9 mouse cellular contexts compared by ENCODE assay signal in genomic region chr16:4717866-4718265, GRCm38 (mm10). TPM values are rescaled to one million over a fixed set of nuclear protein-coding genes. Genes with fewer than 3 reads are reported as not detected.
DNase-seq lines count a peak whose midpoint lies in the region; ATAC-seq lines count a peak whose summit lies in the region.
"Had no signal": no experiment of that assay in that cellular context is flagged by ENCODE, and none has a peak within 500 bp of the region (broad histone marks: within the 10 kb centered on the region; RNA-seq: fewer than 3 reads in every experiment).

No protein-coding gene starts in this region.

- no peaks in the 10 kb centered on the region for H3K27me3 ChIP-seq in liver, embryonic 11.5 days (replicated peaks; ENCODE audit: control insufficient read depth, insufficient read depth, low read length)
- H3K27me3 ChIP-seq in forebrain, embryonic 10.5 days (ENCODE audit: poor library complexity, severe bottlenecking), result no peaks in the 10 kb centered on the region
- H3K27me3 ChIP-seq in limb, embryonic 11.5 days (ENCODE audit: control insufficient read depth, insufficient read depth, low read length), result no peaks in the 10 kb centered on the region
- H3K27me3 ChIP-seq in neural tube, embryonic 15.5 days (replicated peaks), result no peaks in the 10 kb centered on the region

- H3K4me2 ChIP-seq in liver, embryonic 11.5 days, result peak overlapping the region; percentile 63
- H3K4me2 ChIP-seq in limb, embryonic 11.5 days (ENCODE audit: low read depth, severe bottlenecking), result peak overlapping the region; percentile 52
- peak overlapping the region; percentile 89 for H3K4me2 ChIP-seq in neural tube, embryonic 15.5 days

- WGBS in liver, embryonic 11.5 days, result 65% methylated on average over 3 of the region's 3 CpGs
- WGBS in forebrain, embryonic 10.5 days, result 82% methylated on average over 3 of the region's 3 CpGs
- 75% methylated on average over 3 of the region's 3 CpGs for WGBS in limb, embryonic 11.5 days
- WGBS in neural tube, embryonic 15.5 days, result 35% methylated on average over 3 of the region's 3 CpGs

- H3K27ac ChIP-seq in liver, embryonic 11.5 days (ENCODE audit: low read depth, low read length), result no peak overlapping the region
- H3K27ac ChIP-seq in forebrain, embryonic 10.5 days, result peak overlapping the region; percentile 99
- no peak overlapping the region for H3K27ac ChIP-seq in limb, embryonic 11.5 days (replicated peaks; ENCODE audit: low read depth, low read length)
- no peak overlapping the region for H3K27ac ChIP-seq in neural tube, embryonic 15.5 days (replicated peaks)

- H3K9me3 ChIP-seq in liver, embryonic 11.5 days (ENCODE audit: control insufficient read depth, low read length), result no peaks in the 10 kb centered on the region
- no peaks in the 10 kb centered on the region for H3K9me3 ChIP-seq in forebrain, embryonic 10.5 days
- H3K9me3 ChIP-seq in limb, embryonic 11.5 days (ENCODE audit: control insufficient read depth, low read length), result no peaks in the 10 kb centered on the region
- H3K9me3 ChIP-seq in neural tube, embryonic 15.5 days (replicated peaks), result no peaks in the 10 kb centered on the region

- peaks cover 6% of the 10 kb centered on the region; the same call in 1 of the 2 replicates for H3K4me1 ChIP-seq in liver, embryonic 11.5 days (replicated peaks; ENCODE audit: control insufficient read depth, insufficient read depth, low read length)
- H3K4me1 ChIP-seq in forebrain, embryonic 10.5 days, result peaks cover 19% of the 10 kb centered on the region
- peaks cover 4% of the 10 kb centered on the region; the same call in 1 of the 2 replicates for H3K4me1 ChIP-seq in limb, embryonic 11.5 days (ENCODE audit: control insufficient read depth, insufficient read depth, low read length)
- H3K4me1 ChIP-seq in neural tube, embryonic 15.5 days, result peaks cover 14% of the 10 kb centered on the region

- H3K4me3 ChIP-seq in liver, embryonic 11.5 days (ENCODE audit: low read depth, low read length), result peak overlapping the region; percentile 76
- peak overlapping the region; percentile 69 for H3K4me3 ChIP-seq in forebrain, embryonic 10.5 days
- H3K4me3 ChIP-seq in limb, embryonic 11.5 days (ENCODE audit: low read depth, low read length), result peak overlapping the region; percentile 64
- H3K4me3 ChIP-seq in neural tube, embryonic 15.5 days (replicated peaks), result peak overlapping the region; percentile 68

- peaks cover 15% of the 10 kb centered on the region for H3K36me3 ChIP-seq in liver, embryonic 11.5 days (ENCODE audit: control insufficient read depth, insufficient read depth, low read length)
- H3K36me3 ChIP-seq in forebrain, embryonic 10.5 days (replicated peaks), result peaks cover 41% of the 10 kb centered on the region
- peaks cover 10% of the 10 kb centered on the region for H3K36me3 ChIP-seq in limb, embryonic 11.5 days (ENCODE audit: control insufficient read depth, insufficient read depth, low read length)
- H3K36me3 ChIP-seq in neural tube, embryonic 15.5 days, result peaks cover 28% of the 10 kb centered on the region

- no peak for ATAC-seq in liver, embryonic 11.5 days (replicated peaks; ENCODE audit: low FRiP score)
- ATAC-seq in limb, embryonic 11.5 days (ENCODE audit: insufficient number of reproducible peaks, low FRiP score, low TSS enrichment, low read depth), result no peak
- ATAC-seq in neural tube, embryonic 15.5 days (ENCODE audit: low FRiP score), result no peak

- DNase-seq in liver, embryonic 11.5 days (ENCODE audit: low spot score), result no peak
- DNase-seq in liver, result no peak
- no peak for DNase-seq in forebrain, embryonic 10.5 days (ENCODE audit: extremely low spot score, low spot score)
- DNase-seq in limb, embryonic 11.5 days (ENCODE audit: low spot score), result no peak
- DNase-seq in ovary, adult 18-20 months (ENCODE audit: low spot score), result no peak
- DNase-seq in thymus, postnatal 0 days (ENCODE audit: low spot score), result no peak
- no peak for DNase-seq in kidney, postnatal 25 days
- DNase-seq: lung, postnatal 14 days had no signal

- peak overlapping the region; percentile 86; the same call in 1 of the 2 replicates for H3K9ac ChIP-seq in liver, embryonic 11.5 days (ENCODE audit: low read depth, low read length)
- peak overlapping the region; percentile 27; the same call in 1 of the 2 replicates for H3K9ac ChIP-seq in limb, embryonic 11.5 days (ENCODE audit: low read length)
- H3K9ac ChIP-seq in neural tube, embryonic 15.5 days (replicated peaks), result no peak overlapping the region

RNA-seq across cellular contexts. Expression of gene Nmral1, which starts 1.3 kb away (rescaled TPM):
- 85.6 and 92.2 TPM in 2 replicates for polyA plus RNA-seq in liver, embryonic 11.5 days (2014; fragmentation: Nextera tagmentation; extraction: Ambion mirVana)
- 243 and 248 TPM in 2 replicates for polyA plus RNA-seq in forebrain, embryonic 10.5 days (2016; fragmentation: Nextera tagmentation; extraction: Ambion mirVana)
- polyA plus RNA-seq in limb, embryonic 11.5 days (2014; fragmentation: Nextera tagmentation; extraction: Ambion mirVana), result 249 and 258 TPM in 2 replicates
- polyA plus RNA-seq in neural tube, embryonic 15.5 days (2015; fragmentation: Nextera tagmentation; extraction: Ambion mirVana), result 50.8 and 51.4 TPM in 2 replicates
- polyA plus RNA-seq in thymus, postnatal 0 days (2015; fragmentation: Nextera tagmentation; extraction: Ambion mirVana), result 40.4 and 43.0 TPM in 2 replicates

RNA-seq across cellular contexts. Expression of gene Hmox2, which starts 8.3 kb away (rescaled TPM):
- 66.8 and 75.9 TPM in 2 replicates for polyA plus RNA-seq in liver, embryonic 11.5 days (2014; fragmentation: Nextera tagmentation; extraction: Ambion mirVana)
- polyA plus RNA-seq in forebrain, embryonic 10.5 days (2016; fragmentation: Nextera tagmentation; extraction: Ambion mirVana), result 80.6 and 81.5 TPM in 2 replicates
- polyA plus RNA-seq in limb, embryonic 11.5 days (2014; fragmentation: Nextera tagmentation; extraction: Ambion mirVana), result 103 and 111 TPM in 2 replicates
- 119 and 120 TPM in 2 replicates for polyA plus RNA-seq in neural tube, embryonic 15.5 days (2015; fragmentation: Nextera tagmentation; extraction: Ambion mirVana)
- polyA plus RNA-seq in thymus, postnatal 0 days (2015; fragmentation: Nextera tagmentation; extraction: Ambion mirVana), result 125 and 127 TPM in 2 replicates

RNA-seq across cellular contexts. Expression of gene Coro7, which starts 38.3 kb away (rescaled TPM):
- polyA plus RNA-seq in liver, embryonic 11.5 days (2014; fragmentation: Nextera tagmentation; extraction: Ambion mirVana), result 17.4 and 18.7 TPM in 2 replicates
- 17.6 and 19.1 TPM in 2 replicates for polyA plus RNA-seq in forebrain, embryonic 10.5 days (2016; fragmentation: Nextera tagmentation; extraction: Ambion mirVana)
- polyA plus RNA-seq in limb, embryonic 11.5 days (2014; fragmentation: Nextera tagmentation; extraction: Ambion mirVana), result 13.1 and 15.7 TPM in 2 replicates
- polyA plus RNA-seq in neural tube, embryonic 15.5 days (2015; fragmentation: Nextera tagmentation; extraction: Ambion mirVana), result 31.4 and 35.5 TPM in 2 replicates
- polyA plus RNA-seq in thymus, postnatal 0 days (2015; fragmentation: Nextera tagmentation; extraction: Ambion mirVana), result 51.9 and 55.0 TPM in 2 replicates
